Mouse (Mus musculus): Measurements from ENCODE around the gene Dusp8.

The Dusp8 gene

GRCm38 (mm10) chr7:142040756-142041155 is 54.9 kb downstream of the Dusp8 start:
- no peak for DNase-seq

GRCm38 (mm10) chr7:142037553-142038170 is 58.0 kb downstream of the Dusp8 start:
- peak; percentile 14 to 35 for DNase-seq

- DNase-seq, result no peak
These were observed 60.4 kb downstream of the Dusp8 start for GRCm38 (mm10) chr7:142035048-142035811.

- no peak for DNase-seq
These were observed 61.4 kb downstream of the Dusp8 start for GRCm38 (mm10) chr7:142034198-142034597.

GRCm38 (mm10) chr7:142030073-142030472 is 65.6 kb downstream of the Dusp8 start:
- DNase-seq, result no peak
